Mouse (Mus musculus): ENCODE measurements around the gene Tnpo1. TPM values are rescaled to one million over a fixed set of nuclear protein-coding genes. Genes with fewer than 3 reads are reported as not detected.
A peak's percentile ranks its signal among the peaks of the same experiment; 100 is the strongest.

Gene Tnpo1
- total RNA-seq, 2 experiments from 2014 or later = 87.6 to 90.6 TPM

DNA sequence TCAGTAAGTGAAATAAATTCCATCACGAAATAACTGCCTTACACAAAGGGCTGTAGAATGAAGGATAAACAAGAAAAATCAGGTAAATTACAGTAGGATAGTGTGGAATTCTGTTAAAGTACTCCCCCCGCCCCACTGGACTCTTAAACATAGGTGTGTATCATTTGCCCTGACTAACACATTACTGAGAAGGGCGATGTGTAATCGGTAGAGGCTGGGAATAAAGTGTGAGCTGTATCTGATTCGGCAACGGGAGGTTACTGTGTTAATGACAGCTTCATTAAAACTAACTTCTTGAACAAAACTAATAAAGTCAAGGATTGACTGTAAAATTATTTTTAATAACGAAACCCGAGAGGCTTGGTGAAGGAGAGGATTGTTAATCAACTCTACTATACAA lies 34.7 kb downstream of the Tnpo1 start:
- DNase-seq = no peak
- intact Hi-C loops (cut with DNase I) = loop anchor here (2.0 kb wide), 1 partner anchor 33 kb away; no protein-coding TSS in a partner anchor

DNA sequence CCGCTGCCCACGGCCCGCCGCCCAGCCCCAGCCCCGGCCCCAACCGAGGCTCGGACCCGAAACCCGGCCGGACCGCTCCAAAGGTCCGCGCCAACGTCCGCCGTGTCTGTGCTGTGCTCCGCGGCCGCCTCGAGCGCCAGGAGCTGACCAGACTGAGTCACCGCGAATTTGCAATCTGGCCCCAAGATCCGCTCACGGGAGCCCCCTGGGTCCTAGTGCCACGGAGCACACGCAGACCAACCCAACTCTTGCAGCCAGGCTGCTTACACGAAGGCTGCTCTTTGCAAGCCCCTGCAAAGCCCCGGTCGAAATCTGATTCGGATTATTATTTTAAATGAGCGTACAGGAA lies 35.3 kb downstream of the Tnpo1 start:
- intact Hi-C loops (cut with DNase I) = loop anchor here (2.0 kb wide), 1 partner anchor 34 kb away; no protein-coding TSS in a partner anchor
- DNase-seq = peak; percentile 88 to 91

DNA sequence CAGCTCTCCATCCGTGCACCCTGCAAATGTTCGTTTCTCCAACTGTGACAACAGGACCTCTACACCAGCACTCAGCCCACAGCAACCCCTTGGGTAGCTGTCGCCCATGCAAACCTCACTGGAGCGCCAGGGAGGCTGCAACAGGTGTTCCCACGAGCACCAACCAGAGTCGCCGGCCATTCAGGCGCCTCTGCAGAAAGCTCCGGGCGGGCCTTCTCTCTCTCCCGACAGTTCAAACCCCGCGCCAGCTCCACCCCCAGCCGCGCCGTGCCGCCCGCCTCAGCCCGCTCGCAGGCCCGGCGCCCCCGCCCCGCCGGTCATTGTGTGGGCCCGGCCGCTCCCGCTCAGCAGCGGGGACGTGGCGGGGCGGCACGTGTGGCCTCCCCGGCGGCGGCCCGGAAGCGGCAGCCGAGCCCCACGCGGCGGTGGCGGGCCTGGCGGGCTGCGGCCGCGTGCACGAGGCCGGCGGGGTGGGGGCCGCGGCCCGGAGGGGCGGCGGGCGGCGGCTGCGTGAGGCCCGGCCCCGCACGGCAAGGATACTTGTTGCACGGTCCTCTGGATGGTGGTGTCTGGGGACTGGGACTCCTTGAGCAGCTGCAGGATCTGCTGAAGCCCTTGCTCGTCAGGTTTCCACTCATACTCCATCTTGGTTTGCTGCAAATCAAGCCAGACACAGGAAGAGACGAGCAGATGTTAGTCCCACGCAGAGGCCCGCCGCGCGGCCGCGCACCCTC lies 35.9 kb downstream of the Tnpo1 start:
- intact Hi-C loops (cut with DNase I) = loop anchor here (2.0 kb wide), 1 partner anchor 34 kb away; no protein-coding TSS in a partner anchor
- peak; percentile 67 to 70 for DNase-seq

DNA sequence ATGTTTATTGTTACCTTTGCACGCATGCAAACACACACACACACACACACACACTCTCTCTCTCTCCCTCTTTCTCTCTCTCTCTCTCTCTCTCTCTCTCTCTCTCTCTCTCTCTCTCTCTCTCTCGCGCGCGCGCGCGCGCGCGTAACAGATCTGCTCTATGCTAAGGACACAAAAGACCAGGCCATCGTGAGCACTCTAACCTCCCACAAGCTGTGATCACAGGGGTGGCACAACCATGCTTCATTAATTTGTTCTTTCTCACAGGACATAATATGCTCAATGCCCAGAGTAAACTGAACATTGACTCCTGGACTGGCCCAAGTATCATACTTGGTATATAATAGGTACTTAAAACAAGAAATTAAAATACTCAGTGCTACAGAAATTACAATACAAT lies 37.0 kb downstream of the Tnpo1 start:
- DNase-seq = no peak
- intact Hi-C loops (cut with DNase I) = no loop called here

DNA sequence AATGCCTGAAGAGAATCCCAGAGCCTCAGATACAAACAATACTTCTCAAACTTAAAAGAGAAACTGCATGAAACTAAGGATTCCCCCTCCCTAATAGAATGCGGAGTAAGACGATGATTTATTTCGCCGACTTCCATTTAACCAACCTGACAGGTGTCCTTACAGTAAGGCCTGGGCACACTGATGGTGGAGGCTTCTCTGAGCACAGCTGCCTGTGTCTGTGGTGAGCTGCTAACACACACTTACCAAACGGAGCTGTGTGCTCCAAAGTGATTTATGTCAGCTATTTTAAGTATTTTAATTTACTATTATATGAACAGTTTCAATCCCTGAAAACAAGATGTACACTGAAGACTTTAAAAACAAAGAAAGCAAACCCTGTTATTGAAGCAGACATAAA lies 42.4 kb downstream of the Tnpo1 start:
- no peak for DNase-seq
- intact Hi-C loops (cut with DNase I) = no loop called here

DNA sequence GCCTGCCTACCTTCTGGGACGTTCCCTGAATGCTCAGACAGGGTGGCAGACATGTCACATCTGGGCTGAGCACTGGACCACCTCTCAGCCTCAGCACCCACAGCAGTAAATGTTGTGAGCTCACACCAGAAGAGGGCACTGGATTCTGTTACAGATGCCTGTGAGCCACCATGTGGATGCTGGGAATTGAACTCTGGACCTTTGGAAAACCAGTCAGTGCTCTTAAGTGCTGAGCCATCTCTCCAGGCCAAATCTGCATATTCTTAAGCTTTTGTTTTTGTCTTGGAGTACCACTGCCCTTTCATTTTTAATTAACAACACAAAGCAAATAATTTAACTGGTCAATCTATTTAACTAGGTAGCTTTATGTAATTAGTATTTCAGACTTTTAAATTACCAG lies 44.2 kb downstream of the Tnpo1 start:
- intact Hi-C loops (cut with DNase I) = no loop called here
- DNase-seq = no peak

DNA sequence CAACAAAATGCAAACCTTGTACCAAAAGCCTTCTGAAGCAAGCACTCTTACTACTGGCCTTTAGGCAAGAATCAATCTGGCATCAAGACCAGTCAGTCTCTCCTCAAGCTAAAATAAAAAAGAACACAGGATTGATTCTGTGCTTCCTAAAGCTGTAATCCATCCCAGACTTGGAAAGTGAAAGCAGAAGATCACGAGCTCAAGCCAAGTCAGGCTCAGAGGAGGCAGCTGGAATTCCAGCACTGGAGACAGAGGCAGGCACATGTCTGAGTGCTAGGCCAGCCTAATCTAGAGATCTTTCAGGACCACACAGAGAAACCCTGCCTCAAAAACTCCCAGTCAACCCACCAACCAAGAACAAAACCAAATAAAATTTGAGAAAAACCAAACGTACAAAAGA lies 45.8 kb downstream of the Tnpo1 start:
- peak in 1 of 2 experiments; percentile 31 for DNase-seq
- intact Hi-C loops (cut with DNase I) = no loop called here

DNA sequence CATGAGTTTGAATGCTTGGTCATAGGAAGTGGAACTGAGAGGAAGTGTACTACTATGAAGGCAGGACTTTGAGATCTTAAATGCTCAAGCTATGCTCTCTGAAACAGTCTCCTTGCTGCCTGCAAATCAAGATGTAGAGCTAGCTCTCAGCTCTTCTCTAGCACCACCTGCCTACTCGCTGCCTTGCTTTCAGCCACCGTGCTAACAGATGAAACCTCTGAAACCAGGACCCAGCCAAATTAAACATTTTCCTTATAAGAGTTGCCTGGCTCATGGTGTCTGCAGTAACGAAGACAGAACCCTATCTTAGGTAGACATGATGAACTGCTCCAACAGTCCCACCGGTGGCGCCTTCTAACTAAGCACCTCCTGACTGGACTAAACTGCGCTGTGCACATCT lies 46.8 kb downstream of the Tnpo1 start:
- intact Hi-C loops (cut with DNase I) = no loop called here
- no peak for DNase-seq

DNA sequence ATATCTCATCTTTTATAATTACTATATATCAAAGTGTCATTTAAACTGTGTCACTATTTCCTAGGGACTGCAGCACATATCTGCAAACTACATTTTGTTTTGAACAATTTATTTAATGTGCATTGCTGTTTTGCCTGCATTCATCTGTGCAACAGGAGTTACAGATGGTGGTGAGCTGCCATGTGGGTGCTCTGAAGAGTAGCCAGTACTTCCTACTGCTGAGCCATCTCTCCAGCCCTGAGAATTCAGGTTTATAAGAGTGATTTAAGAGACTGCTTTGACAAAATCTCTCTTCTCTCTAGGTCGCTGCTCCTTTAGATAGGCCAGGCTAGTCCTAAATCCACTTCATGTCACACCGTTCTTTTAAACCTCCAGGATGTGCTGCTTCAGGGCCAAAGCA lies 49.0 kb downstream of the Tnpo1 start:
- intact Hi-C loops (cut with DNase I) = no loop called here
- no peak for DNase-seq

DNA sequence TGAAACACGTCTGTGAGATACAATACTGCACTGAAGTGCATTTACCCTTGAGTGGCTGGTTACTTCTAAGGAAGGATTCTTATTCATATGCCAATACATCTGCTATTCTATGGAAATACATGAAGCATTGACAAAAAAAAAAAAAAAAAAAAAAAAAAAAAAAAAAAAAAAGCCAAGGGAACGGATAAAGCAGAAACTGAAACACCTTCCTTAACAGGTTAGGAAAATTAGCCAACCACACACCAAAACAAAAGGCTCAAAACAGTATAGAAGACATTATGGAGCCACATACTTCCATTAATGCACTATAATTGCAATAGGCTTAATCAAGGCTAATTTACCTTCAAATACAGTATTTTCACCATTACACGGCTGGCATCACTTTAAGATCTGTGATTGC lies 51.5 kb downstream of the Tnpo1 start:
- intact Hi-C loops (cut with DNase I) = no loop called here
- no peak for DNase-seq

DNA sequence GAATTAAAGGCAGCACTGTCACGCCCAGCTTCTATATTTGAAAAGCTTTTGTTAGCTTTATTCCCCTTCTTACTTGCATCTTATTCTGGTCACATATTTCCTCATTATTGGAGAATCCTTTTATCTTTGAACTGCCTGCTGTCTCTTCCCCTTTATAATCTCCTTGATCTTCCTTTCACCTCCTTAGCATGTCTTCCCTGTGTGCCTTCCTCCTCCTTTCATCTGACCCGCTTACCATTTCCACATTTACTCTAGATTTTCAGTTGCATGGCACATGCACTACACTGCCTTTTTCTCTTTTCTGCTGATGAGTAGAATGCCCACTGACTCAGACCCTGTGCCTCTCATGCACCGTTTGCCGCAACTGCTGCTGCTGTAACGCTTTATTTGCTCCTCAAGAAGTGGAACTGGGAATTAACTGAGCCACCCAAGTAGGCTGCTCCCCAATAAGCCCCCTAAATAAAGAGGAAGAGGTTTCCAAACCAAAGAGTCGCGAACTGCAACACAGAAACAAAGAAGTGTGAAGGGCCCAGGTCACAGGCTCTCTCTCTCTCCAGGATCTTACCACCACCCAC lies 53.8 kb downstream of the Tnpo1 start:
- intact Hi-C loops (cut with DNase I) = no loop called here
- DNase-seq = no peak

DNA sequence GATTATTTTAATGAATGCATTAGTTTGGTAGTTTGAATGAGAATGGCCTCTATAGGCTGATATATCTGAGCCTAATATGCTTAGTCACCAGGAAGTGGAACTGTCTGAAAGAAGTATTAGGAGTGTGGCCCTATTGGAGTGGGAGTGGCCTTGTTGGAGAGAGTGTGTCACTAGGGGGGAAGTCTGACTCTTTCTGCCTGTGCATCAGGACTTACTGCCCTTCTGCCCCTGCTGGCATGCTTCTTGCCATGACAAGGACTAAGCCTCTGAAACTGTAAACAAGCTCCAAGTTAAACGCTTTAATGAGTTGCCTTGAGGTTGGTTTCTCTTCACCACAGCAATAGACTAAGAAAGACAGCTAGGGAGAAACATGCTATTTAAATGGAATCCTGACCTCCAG lies 54.9 kb downstream of the Tnpo1 start:
- intact Hi-C loops (cut with DNase I) = no loop called here

DNA sequence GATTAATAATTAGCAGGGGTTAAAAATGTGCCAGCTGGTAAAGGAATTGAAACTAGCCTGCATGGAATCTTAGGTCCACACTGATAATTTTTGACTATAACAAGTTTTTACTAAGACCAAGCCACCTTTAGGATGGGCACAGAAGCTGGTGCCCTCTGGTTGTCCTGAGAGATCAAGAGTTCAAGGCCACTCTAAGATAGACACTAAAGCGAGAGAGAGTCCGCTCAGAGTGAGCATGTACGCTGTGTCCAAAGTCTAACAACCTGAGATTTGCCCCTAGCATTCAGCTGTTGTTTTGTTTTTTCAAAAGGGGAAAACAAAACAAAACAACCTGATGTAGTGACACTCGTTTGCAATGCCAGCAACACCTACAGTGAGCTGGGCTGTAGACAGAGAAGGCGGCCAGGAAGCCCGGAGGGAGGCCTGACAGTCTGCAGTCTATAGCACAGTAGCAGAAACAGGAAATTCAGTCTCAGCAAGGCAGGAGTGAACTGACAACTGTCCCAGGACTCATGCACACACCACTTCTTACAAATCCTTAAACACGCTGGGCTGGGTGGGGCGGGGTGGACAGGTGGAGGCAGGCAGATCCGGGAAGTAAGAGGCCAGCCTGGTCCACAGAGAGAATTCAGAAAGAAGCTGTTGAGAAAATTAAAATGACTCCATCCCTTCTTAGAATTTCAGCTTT lies 57.8 kb downstream of the Tnpo1 start:
- DNase-seq = no peak
- intact Hi-C loops (cut with DNase I) = loop anchor here (1.0 to 5.0 kb wide), 2 partner anchors 225 to 449 kb away; no protein-coding TSS in a partner anchor

More for the DNA sequence above, 54.9 kb downstream of the Tnpo1 start:
- no peak for DNase-seq

DNA sequence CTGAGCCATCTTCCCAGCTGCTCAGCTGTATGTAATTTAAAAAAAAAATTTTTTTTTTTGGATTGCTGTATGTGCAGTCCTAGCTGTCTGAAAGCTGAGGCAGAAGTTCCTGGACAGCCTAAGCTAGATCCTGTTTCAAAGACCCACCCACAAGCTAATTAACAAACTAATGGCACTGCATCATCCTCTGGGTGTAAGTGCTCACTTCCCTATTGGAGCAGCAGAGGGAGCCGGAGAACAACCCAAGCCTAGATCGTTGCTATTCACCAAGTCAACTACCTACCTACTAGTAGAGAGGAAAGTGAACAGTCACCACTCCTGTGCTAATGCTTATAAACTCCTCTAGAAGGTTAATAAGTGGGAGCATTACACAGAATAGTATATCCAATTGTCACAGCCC lies 58.4 kb downstream of the Tnpo1 start:
- DNase-seq = peak; percentile 60 to 69
- intact Hi-C loops (cut with DNase I) = loop anchor here (1.0 to 5.0 kb wide), 2 partner anchors 225 to 449 kb away; no protein-coding TSS in a partner anchor

DNA sequence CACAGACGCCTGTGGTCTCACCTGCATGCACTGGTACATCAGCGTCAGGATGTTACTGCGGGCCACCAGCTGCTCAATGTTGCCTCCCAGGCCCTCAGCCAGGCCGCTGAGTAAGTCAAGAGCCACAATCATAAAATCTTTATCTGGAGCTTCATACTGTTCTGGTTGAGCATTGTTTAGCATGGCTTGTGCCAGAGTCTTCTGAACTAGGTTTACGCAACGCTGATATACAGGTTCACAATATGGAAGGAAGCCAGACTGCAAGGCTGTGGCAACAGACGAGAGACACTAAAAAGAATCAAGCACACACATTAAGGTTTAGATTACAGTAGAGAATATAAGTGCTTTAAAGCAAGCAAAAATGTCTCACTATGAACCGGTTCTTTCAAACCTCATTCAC lies 70.9 kb downstream of the Tnpo1 start:
- intact Hi-C loops (cut with DNase I) = no loop called here
- DNase-seq = no peak

DNA sequence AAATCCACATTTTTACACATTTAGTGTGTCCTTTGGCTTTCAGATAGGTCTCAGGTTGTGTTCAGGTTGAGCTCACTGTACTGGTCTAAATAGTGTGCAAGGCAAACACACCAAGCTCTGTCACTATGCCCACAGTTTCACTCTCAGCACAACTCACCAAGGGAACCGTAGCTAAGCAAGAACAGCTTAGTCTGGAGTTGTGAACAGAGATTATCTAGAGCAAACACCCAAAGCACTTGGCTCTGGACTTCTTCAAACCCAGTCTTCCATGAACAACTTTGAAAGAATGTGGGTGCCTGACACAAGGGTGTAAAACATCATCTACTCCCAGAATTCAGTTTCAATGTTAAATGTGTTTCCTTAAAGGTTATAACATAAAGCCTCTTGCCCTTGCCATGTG lies 80.4 kb downstream of the Tnpo1 start:
- intact Hi-C loops (cut with DNase I) = no loop called here
- no peak for DNase-seq

DNA sequence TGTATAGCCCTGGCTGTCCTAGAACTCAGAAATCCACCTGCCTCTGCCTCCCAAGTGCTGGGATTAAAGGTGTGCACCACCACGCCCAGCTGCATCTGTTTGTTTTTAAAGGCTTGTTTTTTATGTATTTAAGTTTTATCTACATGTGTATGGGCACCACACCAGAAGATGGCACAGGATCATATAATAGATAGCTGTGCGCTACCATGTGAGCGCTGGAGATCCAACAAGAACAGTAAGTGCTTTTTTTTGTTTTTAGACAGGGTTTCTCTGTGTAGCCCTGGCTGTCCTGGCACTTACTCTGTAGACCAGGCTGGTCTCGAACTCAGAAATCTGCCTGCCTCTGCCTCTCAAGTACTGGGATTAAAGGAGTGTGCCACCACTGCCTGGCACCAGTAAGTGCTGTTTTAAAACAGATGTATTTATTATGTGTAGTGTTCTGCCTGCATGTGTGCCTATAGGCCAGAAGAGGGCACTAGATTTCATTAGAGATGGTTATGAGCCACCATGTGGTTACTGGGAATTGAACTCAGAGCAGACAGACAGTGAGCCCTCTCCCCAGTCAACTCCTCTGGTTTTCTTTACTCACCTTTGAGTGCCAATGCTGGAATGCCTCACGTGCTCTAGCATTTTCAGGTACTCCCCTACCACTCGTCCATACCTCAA lies 89.6 kb downstream of the Tnpo1 start:
- DNase-seq = no peak
- intact Hi-C loops (cut with DNase I) = no loop called here

DNA sequence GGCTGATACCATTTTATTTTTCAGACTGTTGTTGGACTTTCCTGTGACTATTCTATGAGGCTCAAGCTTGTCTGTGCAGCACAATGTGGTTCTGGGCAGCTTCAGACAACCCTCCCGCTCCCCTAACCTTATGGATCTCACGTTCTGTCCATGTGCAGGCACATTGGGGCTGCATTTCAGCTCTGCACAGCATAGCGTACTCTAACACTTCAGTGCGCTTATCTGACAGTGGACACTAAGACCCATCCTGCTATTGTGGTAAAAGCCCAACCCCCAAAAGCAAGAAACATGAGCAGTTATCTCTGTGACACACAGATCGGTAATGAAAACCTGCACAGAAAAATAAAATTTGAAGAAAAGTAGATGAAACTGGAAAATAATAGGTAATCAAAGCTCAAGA lies 90.4 kb downstream of the Tnpo1 start:
- intact Hi-C loops (cut with DNase I) = no loop called here
- no peak for DNase-seq

DNA sequence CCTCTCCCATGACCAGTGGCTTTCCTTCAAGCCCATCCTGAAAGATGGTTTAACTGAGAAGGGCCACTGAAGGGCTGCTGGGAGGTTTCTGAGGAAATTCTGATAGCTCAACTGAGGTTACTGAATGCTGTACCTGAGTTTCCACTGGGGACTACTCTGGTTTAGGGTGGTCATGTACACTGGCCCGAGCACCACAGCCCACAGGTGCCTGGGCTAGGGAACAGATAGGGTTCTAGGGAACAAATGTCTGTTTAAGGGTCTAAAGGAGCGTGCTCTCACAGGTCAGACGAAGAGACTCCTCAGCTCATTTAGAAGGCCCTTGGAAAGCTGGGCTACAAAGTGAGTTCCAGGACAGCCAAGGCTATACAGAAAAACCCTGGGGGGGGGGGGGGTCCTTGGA lies 91.5 kb downstream of the Tnpo1 start:
- DNase-seq = no peak
- intact Hi-C loops (cut with DNase I) = no loop called here

DNA sequence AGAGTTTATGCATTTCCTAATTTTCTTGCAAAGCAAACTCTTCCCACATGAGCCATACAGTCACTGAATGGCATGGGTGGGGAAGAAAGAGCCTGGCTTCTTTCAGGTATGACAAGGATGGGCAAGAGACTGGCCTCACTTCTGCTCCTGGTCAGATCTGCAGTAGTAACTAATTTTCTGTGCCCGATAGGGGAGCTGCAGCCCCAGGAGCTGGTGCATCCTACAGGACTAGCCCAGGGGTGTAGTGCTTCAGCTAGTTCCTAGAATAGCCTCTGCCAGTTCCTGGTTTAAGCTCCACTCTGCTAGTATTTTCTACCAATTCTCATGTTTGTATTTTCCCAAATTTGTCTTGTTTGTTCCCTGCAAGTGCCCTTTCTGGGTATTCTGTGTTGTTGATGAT lies 92.0 kb downstream of the Tnpo1 start:
- peak in 1 of 2 experiments; percentile 35 for DNase-seq
- intact Hi-C loops (cut with DNase I) = no loop called here
